Mouse (Mus musculus): ENCODE data around the gene Robo3. TPM values are rescaled to one million over a fixed set of nuclear protein-coding genes. Genes with fewer than 3 reads are reported as not detected.

Gene Robo3
- polyA plus RNA-seq, 1 experiment, result 1.9 TPM

- Histone ChIP-seq H3K27ac (ENCODE audit: insufficient read depth, low read depth, low read length) (no peak overlapping the region), H3K36me3 (ENCODE audit: control insufficient read depth, insufficient read depth, low read length) (no peaks in the 10 kb centered on the region), H3K4me3 (ENCODE audit: low read depth, low read length) (no peak overlapping the region), H3K4me1 (ENCODE audit: control insufficient read depth, insufficient read depth, insufficient read length, low read length) (peaks cover 2% of the 10 kb centered on the region; the same call in 1 of the 2 replicates), H3K27me3 (ENCODE audit: control insufficient read depth, insufficient read depth, low read length) (no peaks in the 10 kb centered on the region)
- WGBS, result 25% methylated on average over 3 of the region's 3 CpGs
- TF ChIP-seq CTCF (IDR thresholded peaks at IDR 0.05; ENCODE audit: extremely low read depth, insufficient read length, insufficient replicate concordance, low read depth, low read length) (no peak), POLR2A (IDR thresholded peaks at IDR 0.05; ENCODE audit: low read depth, low read length) (no peak)
Observed at GRCm38 (mm10) chr9:37412989-37413388, 20.1 kb downstream of the Robo3 start.

- Histone ChIP-seq H3K4me1 (ENCODE audit: control insufficient read depth, insufficient read depth, insufficient read length, low read length) (peaks cover 2% of the 10 kb centered on the region; the same call in 1 of the 2 replicates), H3K4me3 (ENCODE audit: low read depth, low read length) (no peak overlapping the region), H3K27me3 (ENCODE audit: control insufficient read depth, insufficient read depth, low read length) (no peaks in the 10 kb centered on the region), H3K27ac (ENCODE audit: insufficient read depth, low read depth, low read length) (no peak overlapping the region), H3K36me3 (ENCODE audit: control insufficient read depth, insufficient read depth, low read length) (no peaks in the 10 kb centered on the region)
- TF ChIP-seq POLR2A (IDR thresholded peaks at IDR 0.05; ENCODE audit: low read depth, low read length) (no peak), CTCF (IDR thresholded peaks at IDR 0.05; ENCODE audit: extremely low read depth, insufficient read length, insufficient replicate concordance, low read depth, low read length) (no peak)
- 56% methylated on average over 8 of the region's 8 CpGs for WGBS
Observed at GRCm38 (mm10) chr9:37409698-37410445, 23.2 kb downstream of the Robo3 start.

GRCm38 (mm10) chr9:37407850-37408502 lies 25.1 kb downstream of the Robo3 start:
- Histone ChIP-seq H3K4me3 (ENCODE audit: low read depth, low read length) (no peak overlapping the region), H3K27ac (ENCODE audit: insufficient read depth, low read depth, low read length) (no peak overlapping the region), H3K27me3 (ENCODE audit: control insufficient read depth, insufficient read depth, low read length) (no peaks in the 10 kb centered on the region), H3K4me1 (ENCODE audit: control insufficient read depth, insufficient read depth, insufficient read length, low read length) (peaks cover 1% of the 10 kb centered on the region; the same call in 1 of the 2 replicates), H3K36me3 (ENCODE audit: control insufficient read depth, insufficient read depth, low read length) (no peaks in the 10 kb centered on the region)
- TF ChIP-seq POLR2A (IDR thresholded peaks at IDR 0.05; ENCODE audit: low read depth, low read length) (no peak), CTCF (IDR thresholded peaks at IDR 0.05; ENCODE audit: extremely low read depth, insufficient read length, insufficient replicate concordance, low read depth, low read length) (no peak)
- 20% methylated on average over 19 of the region's 19 CpGs for WGBS

GRCm38 (mm10) chr9:37406372-37406771 lies 26.7 kb downstream of the Robo3 start:
- Histone ChIP-seq H3K27me3 (ENCODE audit: control insufficient read depth, insufficient read depth, low read length) (no peaks in the 10 kb centered on the region), H3K4me3 (ENCODE audit: low read depth, low read length) (no peak overlapping the region), H3K36me3 (ENCODE audit: control insufficient read depth, insufficient read depth, low read length) (no peaks in the 10 kb centered on the region), H3K4me1 (ENCODE audit: control insufficient read depth, insufficient read depth, insufficient read length, low read length) (no peaks in the 10 kb centered on the region), H3K27ac (ENCODE audit: insufficient read depth, low read depth, low read length) (no peak overlapping the region)
- no peak for TF ChIP-seq POLR2A (IDR thresholded peaks at IDR 0.05; ENCODE audit: low read depth, low read length)
- peak; percentile 61; the same call in 1 of the 2 replicates for TF ChIP-seq CTCF (IDR thresholded peaks at IDR 0.05; ENCODE audit: extremely low read depth, insufficient read length, insufficient replicate concordance, low read depth, low read length)
- WGBS, result 0% methylated on average over 1 of the region's 1 CpGs

- H3K27me3 ChIP-seq (ENCODE audit: control insufficient read depth, insufficient read depth, low read length), result no peaks in the 10 kb centered on the region
- TF ChIP-seq CTCF (IDR thresholded peaks at IDR 0.05; ENCODE audit: extremely low read depth, insufficient read length, insufficient replicate concordance, low read depth, low read length), result no peak
- no peak for TF ChIP-seq POLR2A (IDR thresholded peaks at IDR 0.05; ENCODE audit: low read depth, low read length)
- 82% methylated on average over 7 of the region's 7 CpGs for WGBS
- H3K4me1 ChIP-seq (ENCODE audit: control insufficient read depth, insufficient read depth, insufficient read length, low read length), result no peaks in the 10 kb centered on the region
- peak overlapping the region; percentile 48 for H3K4me3 ChIP-seq (ENCODE audit: low read depth, low read length)
- no peak overlapping the region for H3K27ac ChIP-seq (ENCODE audit: insufficient read depth, low read depth, low read length)
- no peaks in the 10 kb centered on the region for H3K36me3 ChIP-seq (ENCODE audit: control insufficient read depth, insufficient read depth, low read length)
Observed at GRCm38 (mm10) chr9:37403011-37403410, 30.0 kb downstream of the Robo3 start.

GRCm38 (mm10) chr9:37402501-37402900 lies 30.5 kb downstream of the Robo3 start:
- Histone ChIP-seq H3K27me3 (ENCODE audit: control insufficient read depth, insufficient read depth, low read length) (no peaks in the 10 kb centered on the region), H3K4me3 (ENCODE audit: low read depth, low read length) (peak overlapping the region; percentile 48), H3K36me3 (ENCODE audit: control insufficient read depth, insufficient read depth, low read length) (no peaks in the 10 kb centered on the region), H3K4me1 (ENCODE audit: control insufficient read depth, insufficient read depth, insufficient read length, low read length) (no peaks in the 10 kb centered on the region), H3K27ac (ENCODE audit: insufficient read depth, low read depth, low read length) (0 out of 2 replicates have a peak overlapping the region, but pooled peaks have one; percentile 33)
- 83% methylated on average over 7 of the region's 7 CpGs for WGBS
- TF ChIP-seq CTCF (IDR thresholded peaks at IDR 0.05; ENCODE audit: extremely low read depth, insufficient read length, insufficient replicate concordance, low read depth, low read length), result no peak
- no peak for TF ChIP-seq POLR2A (IDR thresholded peaks at IDR 0.05; ENCODE audit: low read depth, low read length)

- H3K27ac ChIP-seq (ENCODE audit: insufficient read depth, low read depth, low read length), result peak within 1 kb of the TSS; percentile 78
- 22% methylated on average over 7 of the region's 7 CpGs for WGBS
- TF ChIP-seq POLR2A (IDR thresholded peaks at IDR 0.05; ENCODE audit: low read depth, low read length) (peak; percentile 36; the same call in 1 of the 2 replicates), CTCF (IDR thresholded peaks at IDR 0.05; ENCODE audit: extremely low read depth, insufficient read length, insufficient replicate concordance, low read depth, low read length) (no peak)
- no peaks in the 10 kb centered on the region for H3K4me1 ChIP-seq (ENCODE audit: control insufficient read depth, insufficient read depth, insufficient read length, low read length)
- H3K27me3 ChIP-seq (ENCODE audit: control insufficient read depth, insufficient read depth, low read length), result no peaks in the 10 kb centered on the region
- H3K36me3 ChIP-seq (ENCODE audit: control insufficient read depth, insufficient read depth, low read length), result no peaks in the 10 kb centered on the region
- H3K4me3 ChIP-seq (ENCODE audit: low read depth, low read length), result peak within 1 kb of the TSS; percentile 54
Observed at GRCm38 (mm10) chr9:37401802-37402201, 31.2 kb downstream of the Robo3 start, which contains the start of gene Robo4. TSS of gene Robo4 (plus strand) at chr9:37401897.
